Mouse (Mus musculus): ENCODE measurements around the gene Enpep.
A peak's percentile ranks its signal among the peaks of the same experiment; 100 is the strongest.

Enpep gene

GRCm38 (mm10) chr3:129313221-129313620 lies 19.3 kb downstream of the Enpep start:
- no peak for DNase-seq (ENCODE audit: low read depth in 1 of 2, low spot score in 2 of 2)

- no peak for DNase-seq (ENCODE audit: low read depth in 1 of 2, low spot score in 2 of 2)
These were observed 20.0 kb downstream of the Enpep start for GRCm38 (mm10) chr3:129312511-129312910.

GRCm38 (mm10) chr3:129311951-129312350 lies 20.6 kb downstream of the Enpep start:
- no peak for DNase-seq (ENCODE audit: low read depth in 1 of 2, low spot score in 2 of 2)

GRCm38 (mm10) chr3:129309926-129310325 lies 22.6 kb downstream of the Enpep start:
- no peak for DNase-seq (ENCODE audit: low read depth in 1 of 2, low spot score in 2 of 2)

- no peak for DNase-seq (ENCODE audit: low read depth in 1 of 2, low spot score in 2 of 2)
These were observed 23.6 kb downstream of the Enpep start for GRCm38 (mm10) chr3:129308876-129309275.

- DNase-seq (ENCODE audit: low read depth in 1 of 2, low spot score in 2 of 2) = no peak
These were observed 24.3 kb downstream of the Enpep start for GRCm38 (mm10) chr3:129308102-129308752.

GRCm38 (mm10) chr3:129303941-129304340 lies 28.6 kb downstream of the Enpep start:
- no peak for DNase-seq (ENCODE audit: low read depth in 1 of 2, low spot score in 2 of 2)

GRCm38 (mm10) chr3:129299874-129300273 lies 32.6 kb downstream of the Enpep start:
- no peak for DNase-seq (ENCODE audit: low read depth in 1 of 2, low spot score in 2 of 2)

DNA sequence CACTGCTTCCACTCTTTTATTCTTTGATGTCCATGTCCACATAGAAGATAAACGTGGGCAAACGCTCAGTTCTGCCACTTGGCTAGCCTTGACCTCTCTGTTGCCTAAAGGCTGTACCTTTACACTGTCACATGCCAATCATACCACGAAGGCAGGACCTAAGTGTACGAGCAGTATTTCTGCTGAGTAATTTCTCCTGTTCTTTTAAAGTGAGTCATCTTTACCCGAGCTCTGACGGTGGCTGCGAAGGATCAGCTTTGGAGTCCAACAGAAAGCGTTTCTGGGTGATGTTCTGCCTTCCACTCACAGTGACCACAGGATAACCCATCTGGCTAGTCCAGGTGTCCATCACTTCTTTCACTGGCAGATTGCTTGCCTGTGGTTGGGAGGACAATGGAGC lies 33.9 kb downstream of the Enpep start:
- no peak for DNase-seq (ENCODE audit: low read depth in 1 of 2, low spot score in 2 of 2)

GRCm38 (mm10) chr3:129296994-129297393 lies 35.5 kb downstream of the Enpep start:
- DNase-seq (ENCODE audit: low read depth in 1 of 2, low spot score in 2 of 2) = peak; percentile 41 to 45

DNA sequence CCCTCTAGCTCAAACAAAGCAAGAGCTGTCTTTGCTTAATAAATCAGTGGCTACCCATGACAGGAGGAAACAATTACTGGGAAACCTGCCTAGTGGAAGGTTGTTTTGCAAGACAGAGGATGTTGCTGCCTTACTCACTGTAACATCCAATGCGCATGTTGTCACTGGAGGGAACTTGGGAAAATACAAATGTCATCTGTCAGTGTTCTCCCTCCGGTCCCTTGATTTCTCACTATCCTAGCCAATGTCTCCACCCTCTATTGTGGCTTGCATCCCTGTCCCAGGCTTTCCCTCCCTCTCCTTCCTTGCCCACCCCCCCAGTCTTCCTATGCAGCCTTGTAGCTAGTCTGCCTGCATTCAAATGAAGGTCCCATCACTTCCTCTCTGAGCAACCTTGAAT lies 36.6 kb downstream of the Enpep start:
- no peak for DNase-seq (ENCODE audit: low read depth in 1 of 2, low spot score in 2 of 2)

- no peak for DNase-seq (ENCODE audit: low read depth in 1 of 2, low spot score in 2 of 2)
These were observed 43.0 kb downstream of the Enpep start for GRCm38 (mm10) chr3:129289536-129289935.

DNA sequence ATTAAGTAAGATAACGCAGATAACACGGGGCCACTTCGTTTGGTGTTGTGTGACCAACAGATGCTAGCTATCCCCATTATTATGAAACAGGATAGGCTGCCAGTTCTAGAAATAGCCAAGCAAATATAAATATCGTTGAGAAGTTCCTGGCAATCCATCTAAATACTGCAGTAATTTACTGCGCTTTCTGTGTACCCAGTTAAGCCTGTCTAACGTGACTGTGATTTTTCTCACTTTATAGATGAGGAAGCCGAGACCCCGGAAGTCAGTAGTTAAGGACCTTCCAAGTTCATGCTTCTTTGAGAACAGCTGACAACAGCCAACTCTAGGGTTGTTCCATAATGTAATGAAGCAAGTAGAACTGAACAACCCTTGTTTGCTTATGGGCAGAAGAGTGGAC lies 45.4 kb downstream of the Enpep start:
- no peak for DNase-seq (ENCODE audit: low read depth in 1 of 2, low spot score in 2 of 2)

DNA sequence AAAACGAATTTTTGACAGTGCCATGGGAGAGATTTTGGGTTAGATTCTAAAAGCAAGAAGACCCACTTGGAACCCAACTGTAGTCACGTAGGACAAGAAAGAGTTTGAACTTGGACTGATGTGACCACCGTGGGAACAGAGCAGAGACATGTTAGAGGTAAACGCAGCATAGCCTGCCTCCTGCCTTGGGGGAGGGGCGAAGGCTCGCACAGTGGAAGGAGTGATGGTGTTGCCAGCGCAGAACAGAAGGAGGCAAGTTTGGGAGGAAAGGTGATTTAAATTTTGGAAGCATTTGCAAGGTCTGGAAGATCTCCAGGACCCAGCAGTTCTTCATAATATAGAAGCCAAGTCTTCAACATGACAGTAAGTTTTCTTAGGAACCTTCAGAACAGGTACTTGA lies 46.1 kb downstream of the Enpep start:
- DNase-seq (ENCODE audit: low read depth in 1 of 2, low spot score in 2 of 2) = no peak

DNA sequence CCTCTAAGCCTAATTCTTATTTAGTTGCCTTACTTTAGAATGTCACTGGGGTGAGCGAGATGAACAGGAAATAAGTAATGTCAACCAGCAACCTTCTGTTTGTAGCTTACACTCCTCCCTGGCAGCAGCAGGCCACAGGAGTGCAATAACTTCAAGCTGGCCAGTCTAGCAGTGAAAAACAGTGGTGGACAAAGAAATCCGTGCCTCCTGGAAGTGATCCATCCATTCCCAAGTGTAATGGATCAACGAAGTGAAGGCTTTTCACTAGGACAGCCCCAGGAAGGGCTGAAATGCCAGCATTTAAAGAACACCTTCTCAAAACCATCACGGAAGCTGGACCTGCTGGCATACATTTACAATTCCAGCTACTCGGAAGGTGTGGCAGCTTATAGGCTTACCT lies 48.2 kb downstream of the Enpep start:
- no peak for DNase-seq (ENCODE audit: low read depth in 1 of 2, low spot score in 2 of 2)

DNA sequence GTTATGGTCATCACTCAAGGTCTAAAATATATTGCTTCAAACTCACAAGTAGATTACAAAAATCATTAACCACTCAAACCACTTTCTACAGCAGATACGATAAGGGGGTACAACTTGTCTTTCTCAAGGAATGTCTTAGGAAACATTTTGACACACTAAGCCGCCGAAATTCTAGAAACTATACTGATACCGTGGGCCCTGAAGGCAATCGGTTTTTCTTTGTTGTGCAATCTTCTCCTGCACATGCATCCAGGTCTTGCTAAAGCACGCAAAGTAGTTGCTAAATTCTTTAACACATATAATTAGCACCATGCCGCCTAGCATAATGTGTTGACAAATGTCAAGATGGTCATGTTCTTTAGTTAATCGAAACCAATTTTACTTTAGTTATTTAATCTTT lies 53.1 kb downstream of the Enpep start:
- no peak for DNase-seq (ENCODE audit: low read depth in 1 of 2, low spot score in 2 of 2)

- no peak for DNase-seq (ENCODE audit: low read depth in 1 of 2, low spot score in 2 of 2)
These were observed 59.2 kb downstream of the Enpep start for GRCm38 (mm10) chr3:129273156-129273831.

DNA sequence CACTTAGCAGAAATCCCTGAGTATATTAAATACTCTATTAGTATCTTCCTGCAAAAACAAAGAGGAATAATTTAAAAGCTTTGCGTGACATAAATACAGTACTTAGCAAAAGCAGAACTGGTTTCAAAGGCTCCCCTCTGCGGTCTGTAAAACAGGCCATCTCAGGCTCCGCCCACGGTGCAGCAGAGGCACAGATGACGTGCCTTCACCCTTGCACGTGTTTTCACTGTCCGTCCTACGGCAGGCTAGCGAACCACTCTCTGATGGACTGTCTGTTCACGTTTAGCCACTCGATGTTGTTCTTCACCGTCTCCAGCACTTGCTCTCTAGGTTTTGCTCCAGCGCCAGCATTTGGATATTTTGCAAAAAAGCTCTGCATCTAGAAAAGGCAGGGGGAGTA lies 62.5 kb downstream of the Enpep start:
- DNase-seq (ENCODE audit: low read depth in 1 of 2, low spot score in 2 of 2) = peak; percentile 30 to 49

- DNase-seq (ENCODE audit: low read depth in 1 of 2, low spot score in 2 of 2) = no peak
These were observed 63.4 kb downstream of the Enpep start for GRCm38 (mm10) chr3:129268886-129269683.

DNA sequence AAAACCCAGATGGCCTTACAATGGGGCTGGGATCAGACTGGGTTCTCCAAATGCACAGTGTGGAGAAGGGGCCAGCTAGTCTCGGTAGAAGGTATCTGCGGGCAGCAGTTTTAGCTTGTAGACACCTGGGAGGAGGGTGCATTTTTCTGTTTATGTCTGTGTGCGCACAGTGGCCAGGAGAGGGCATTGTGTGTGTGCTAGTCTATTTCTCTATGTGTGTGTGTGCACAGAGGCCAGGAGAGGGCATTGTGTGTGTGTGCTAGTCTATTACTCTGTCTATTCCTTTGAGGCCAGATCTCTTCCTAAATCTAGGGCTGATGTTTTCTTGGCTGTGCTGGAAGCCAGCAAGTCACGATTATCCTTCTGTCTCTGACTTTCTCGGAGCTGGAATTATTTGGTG lies 74.0 kb downstream of the Enpep start:
- no peak for DNase-seq (ENCODE audit: low read depth in 1 of 2, low spot score in 2 of 2)

DNA sequence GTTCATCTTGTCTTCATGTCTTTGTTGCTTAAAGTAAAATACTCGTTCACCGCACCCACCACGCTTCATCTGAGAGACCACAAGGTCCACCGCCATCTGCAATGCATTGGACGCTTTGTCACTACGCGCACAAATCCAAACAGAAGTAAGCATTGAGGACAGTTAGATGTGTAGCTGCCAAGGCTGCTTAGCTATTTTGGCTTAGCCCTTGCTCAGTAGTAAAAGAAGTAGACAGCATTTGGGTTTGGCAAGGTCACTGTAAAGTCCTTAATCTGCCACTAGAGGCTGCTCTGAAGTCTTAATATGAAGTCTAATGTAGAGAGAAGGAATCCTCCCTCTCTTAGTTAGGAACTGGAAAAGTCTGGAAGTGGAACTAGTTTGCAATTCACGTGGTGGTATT lies 75.8 kb downstream of the Enpep start:
- no peak for DNase-seq (ENCODE audit: low read depth in 1 of 2, low spot score in 2 of 2)

DNA sequence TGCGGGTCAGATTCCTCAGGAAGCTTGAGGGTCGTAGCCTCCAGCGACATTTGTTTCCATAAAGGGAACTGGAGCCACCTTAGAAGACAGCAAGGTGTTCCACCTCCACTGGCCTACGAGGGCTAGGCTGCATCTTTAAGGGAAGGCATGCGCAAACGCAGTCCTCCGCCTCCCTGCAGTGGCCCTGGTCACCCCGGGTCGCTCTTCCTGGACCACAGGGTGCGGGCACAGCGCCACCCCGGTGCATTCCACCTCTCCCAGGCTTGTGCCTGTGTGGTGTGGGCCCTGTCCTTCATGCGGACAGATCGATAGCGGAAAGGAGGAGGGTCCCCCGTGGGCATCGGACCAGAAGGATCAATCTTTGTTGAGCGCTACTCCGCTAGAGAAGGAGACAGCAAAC lies 76.2 kb downstream of the Enpep start:
- DNase-seq (ENCODE audit: low read depth in 1 of 2, low spot score in 2 of 2) = no peak
